Mouse (Mus musculus) gastrocnemius, adult 8-10 months (tissue): ENCODE results near the gene Cst12. TPM values are rescaled to one million over a fixed set of nuclear protein-coding genes. Genes with fewer than 3 reads are reported as not detected.
"Not testable (repeated sequence)": the region's sequence is repeated elsewhere in the genome, so short reads cannot be mapped to it uniquely, and the experiment has no call there.

ENCODE experiments used
- DNase-seq, 2 experiments: peaks; one replicate each; pipeline ENCODE4 v3.0.0; 2022; ENCODE audit warnings: low spot score in 2 of 2
- total RNA-seq, 4 experiments: library from RNA; stranded (reverse); gene quantifications; 2 replicates each; pipeline ENCODE4 v1.2.4; 2022

Gene Cst12
- not detected for total RNA-seq

DNA sequence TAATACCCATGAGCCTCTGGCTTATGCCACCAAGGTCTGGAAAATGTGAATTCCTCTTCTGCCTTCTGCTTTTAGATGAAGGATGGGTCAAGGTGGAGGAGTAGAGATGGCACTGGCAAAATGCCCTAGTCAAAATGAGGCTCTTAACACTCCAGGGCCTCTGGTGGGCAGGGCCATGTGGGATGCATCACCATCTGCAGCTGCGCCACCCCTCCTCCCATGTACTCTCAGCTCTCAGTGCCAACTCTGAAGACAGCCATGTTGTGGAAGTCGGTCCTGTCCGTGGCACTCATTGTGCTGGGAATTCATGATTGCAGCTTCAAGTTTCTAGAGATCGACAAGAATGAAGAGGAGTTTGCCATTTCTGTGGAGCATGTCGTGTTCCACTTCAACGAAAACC, at the start of gene Cst12:
TSS of gene Cst12 (plus strand) at position 220 of the 400 bp plus-strand sequence.
- no peak for DNase-seq

DNA sequence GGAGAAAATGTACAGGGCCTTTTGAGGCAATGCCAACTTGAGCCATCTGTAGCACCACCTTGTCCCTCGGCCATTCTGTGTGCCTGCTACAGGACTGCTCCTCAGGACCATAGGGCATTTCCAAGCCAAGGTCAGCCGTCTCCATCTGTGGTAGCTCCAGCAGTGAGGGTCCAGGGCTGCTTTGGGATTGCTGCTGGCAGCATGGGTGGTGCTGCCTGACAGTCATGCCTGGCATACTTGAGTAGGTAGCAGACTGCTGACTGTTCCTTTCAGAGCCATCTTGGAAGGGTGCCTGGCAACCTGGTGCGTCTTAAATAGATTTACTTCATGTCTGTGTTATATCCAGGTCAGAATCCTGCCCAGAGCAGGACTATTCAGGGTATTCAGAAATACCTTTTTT, 46.2 kb upstream of the Cst12 start:
- peak; percentile 45 to 78 for DNase-seq

DNA sequence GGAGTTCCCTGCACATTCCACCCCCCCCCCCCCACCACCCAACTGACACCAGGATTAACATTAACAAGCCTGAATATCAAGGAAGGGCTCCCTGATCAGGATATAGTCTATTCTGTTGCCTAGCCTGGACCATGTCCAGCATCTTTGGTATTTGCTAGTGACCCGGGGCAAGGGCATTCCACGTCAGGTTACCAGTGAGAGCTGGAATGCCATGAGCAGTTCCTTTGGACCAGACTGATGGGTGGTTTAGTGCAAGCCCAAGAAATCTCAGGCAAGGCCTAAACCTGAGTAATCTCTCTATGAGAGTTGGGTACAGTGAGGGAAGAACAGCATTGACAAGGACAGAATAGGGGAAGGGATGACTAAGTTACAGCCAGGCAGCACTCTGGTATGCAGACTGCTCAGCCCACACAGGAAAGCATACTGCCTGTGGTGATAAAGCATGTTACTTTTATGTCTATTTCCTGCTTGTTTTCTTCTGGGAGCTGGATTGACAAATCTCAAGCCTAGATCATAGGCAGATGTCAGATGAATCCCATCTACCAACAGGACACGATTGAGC, 45.2 kb upstream of the Cst12 start:
- no peak for DNase-seq

DNA sequence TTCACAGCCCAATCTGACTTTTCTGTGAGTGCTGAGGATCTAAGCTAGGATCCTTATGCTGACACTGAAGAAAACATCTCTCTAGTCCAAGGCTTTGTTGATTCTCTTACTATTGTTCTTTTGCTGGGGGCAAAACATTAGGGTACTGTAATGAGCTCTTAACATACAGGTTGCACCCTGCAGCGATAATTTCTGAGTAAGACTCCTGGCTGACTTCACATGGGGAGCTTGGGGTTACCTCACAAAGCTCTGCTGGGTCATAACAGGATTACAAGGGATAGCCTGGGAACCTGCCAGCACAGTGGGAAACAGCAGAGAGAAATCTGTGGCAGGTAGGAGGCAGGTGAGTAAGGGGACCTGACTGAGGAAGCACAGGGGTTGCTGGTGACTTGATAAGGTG, 39.1 kb upstream of the Cst12 start, which contains the start of gene Cstl1:
TSS of gene Cstl1 (plus strand) at position 301 of the 400 bp plus-strand sequence.
- no peak for DNase-seq

DNA sequence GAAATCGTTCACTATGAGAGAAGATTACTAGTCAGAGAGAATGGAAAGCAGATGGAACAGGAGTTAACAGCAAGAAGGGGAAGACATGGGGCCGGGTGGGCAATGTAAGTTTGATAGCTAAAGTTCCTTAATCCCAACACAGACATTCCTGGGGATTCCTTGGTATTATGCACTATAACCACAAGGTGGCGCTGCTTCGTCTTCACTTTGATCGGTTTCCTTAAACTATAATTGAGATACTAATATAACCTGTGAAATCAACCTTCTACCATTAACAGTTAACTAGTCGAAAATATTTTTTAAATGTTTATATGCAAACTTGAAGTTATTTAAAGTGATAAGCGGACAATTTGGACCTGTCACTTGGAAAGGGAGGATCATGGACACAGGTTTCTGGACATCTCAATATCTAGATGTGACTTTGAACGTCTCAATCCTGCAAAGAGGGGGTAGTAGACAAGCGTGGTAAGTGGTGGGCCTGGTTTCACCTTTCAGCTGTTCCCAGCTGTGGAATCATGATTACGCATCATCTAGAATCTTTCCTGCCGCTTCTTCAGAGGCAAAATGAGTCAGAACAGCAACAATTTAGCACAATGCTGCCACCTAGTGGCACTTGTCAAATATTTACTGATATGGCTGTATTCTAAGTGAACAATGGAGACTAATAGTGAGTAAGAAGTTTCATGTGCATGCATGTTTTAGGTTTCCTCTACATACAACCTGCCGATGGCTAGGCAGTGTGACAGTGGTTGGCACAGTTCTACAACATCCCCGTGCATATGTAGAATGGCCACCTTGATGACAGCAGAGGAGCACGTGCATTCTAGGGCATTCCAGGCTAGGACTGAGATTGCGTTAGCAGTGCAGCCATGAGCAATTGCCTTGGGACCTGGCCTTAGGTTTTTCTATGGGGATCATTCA, 37.0 kb upstream of the Cst12 start:
- peak; percentile 13 to 33 for DNase-seq

DNA sequence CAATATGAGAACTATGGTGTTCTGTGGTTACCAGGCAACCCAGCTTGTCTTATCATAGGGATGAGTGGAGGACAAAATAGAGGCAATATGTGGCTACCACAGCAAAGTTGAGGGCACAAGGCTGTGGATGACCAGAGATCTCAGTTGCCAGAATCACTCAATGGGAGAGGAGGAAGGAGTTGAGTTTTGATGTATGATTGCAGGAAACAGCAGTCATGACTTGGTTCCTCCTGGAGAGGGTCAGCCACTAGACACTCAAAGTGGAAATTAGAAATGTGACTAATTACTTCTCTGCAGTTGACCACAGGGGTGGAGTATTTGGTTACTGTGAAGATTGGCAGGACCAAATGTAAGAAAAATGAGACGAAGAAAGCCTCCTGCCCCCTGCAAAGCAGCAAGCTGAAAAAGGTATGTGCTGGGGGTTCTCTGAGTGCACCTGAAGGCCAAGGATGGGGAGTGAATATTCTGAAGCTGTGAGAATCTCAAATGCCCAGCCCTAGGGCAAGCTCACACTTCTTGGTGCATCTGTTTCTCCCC, 34.8 kb upstream of the Cst12 start:
- no peak for DNase-seq

DNA sequence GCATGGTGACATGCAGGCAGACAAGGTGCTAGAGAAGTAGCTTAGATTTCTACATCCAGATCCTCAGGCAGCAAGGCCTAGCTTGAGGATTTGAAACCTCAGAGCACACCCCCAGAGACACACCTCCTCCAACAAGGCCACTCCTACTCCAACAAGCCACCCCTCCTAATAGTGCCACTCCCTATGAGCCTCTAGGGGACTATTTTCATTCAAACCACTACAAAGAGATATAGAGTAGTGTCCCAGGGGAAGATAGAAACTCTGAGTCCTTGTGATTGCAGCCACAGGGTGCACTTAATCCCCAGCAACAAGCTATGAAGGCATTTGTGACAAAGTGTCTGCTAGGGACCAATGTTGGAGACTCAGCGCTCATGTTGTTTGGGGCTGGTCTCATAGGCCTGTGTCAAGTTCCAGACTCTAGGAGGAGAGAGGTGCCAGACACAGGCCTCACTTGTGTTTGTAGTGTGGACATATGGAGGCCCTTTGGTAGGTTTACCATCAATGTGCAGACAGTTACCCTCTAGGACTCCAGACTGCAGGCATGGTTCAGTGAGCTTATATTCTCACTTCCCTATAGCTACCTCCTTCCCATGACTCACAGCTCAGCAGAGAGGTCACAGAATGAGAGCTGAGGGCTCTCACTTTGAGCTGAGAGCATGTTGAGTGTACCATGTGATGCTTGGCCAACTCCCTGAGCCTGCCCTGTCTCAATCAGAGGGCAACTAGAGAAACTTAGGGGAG, 25.3 kb upstream of the Cst12 start:
- DNase-seq = no peak

DNA sequence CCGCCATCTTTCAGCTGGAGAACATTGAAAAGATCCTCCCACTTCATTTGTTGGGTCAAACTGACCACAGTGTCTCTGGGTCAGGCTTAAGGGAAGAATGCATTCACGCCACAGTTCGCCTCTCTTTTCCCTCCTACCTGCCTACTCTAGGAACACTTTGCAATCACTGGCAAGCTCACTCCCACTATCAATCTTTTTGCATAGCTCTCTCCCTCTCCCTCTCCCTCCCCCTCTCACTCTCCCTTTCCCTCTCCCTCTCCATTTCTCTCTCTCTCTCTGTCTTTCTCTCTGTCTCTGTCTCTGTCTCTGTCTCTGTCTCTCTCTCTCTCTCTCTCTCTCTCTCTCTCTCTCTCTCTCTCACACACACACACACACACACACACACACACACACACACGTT, 17.8 kb upstream of the Cst12 start, which contains the start of gene Cst11:
TSS of gene Cst11 (minus strand) at position 101 of the 400 bp plus-strand sequence.
- not testable (repeated sequence) for DNase-seq

DNA sequence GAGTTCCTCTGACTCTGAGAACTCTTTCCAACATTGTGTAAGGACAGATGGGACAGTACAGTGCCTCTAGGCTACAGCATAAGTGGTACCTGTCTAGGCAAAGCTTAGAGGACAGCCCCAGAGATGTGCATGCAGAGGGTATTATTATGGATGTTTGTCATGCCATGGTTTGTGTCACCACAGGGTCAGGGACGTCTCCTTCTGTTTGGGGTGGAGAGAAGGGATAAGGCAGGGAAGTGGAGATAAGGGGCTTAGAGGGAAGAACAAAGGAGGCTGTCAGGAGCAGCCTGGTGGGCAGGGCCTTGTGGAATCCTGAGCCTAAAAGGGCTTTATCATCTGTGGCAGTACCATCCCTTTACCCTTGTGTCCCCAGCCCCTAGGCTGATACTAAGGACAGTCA, 7.5 kb upstream of the Cst12 start, which contains the start of gene 8030411F24Rik:
TSS of gene 8030411F24Rik (plus strand) at position 301 of the 400 bp plus-strand sequence.
- no peak for DNase-seq

DNA sequence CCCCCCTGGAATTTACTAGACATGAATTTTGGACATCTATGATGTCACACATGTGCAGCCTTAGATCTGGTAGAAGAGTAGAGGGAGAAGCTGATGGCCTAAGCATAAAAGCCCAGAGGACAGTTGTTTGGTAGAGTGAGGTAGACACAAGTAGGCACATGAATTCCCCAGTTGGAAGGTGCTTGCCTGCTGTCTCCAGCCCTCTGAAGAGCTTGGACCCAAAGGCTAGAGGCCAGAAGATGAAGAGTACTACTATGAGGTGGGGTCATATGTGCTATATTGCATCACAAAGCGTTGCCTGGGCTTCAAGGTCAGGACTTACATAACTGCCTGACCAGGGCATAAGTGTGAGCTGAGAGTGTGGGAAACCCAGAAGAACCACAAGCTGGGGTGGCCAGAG, 9.3 kb downstream of the Cst12 start, which contains the start of gene Cst8:
TSS of gene Cst8 (plus strand) at position 301 of the 400 bp plus-strand sequence.
- no peak for DNase-seq

DNA sequence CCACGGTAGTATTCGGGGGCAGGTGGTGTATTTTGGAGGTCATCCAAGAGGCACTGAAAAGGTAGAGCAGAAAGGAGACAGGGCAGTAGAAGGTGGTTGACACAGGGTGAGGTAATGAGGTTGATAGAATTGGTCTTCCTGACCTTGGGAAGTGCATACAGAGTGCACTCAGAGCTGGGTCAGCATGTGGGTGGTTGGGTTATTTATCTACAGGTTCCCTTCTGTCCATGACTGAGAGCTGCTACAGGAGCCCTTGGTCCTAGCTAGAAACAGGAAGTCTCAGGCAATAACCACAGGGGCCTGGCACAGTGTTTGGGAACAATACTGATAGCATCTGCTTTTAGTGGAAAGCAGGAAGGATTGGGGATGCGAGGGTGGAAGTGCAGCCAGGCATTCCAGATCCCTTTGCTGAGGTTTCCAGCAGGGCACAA, 12.3 kb downstream of the Cst12 start:
- no peak for DNase-seq

DNA sequence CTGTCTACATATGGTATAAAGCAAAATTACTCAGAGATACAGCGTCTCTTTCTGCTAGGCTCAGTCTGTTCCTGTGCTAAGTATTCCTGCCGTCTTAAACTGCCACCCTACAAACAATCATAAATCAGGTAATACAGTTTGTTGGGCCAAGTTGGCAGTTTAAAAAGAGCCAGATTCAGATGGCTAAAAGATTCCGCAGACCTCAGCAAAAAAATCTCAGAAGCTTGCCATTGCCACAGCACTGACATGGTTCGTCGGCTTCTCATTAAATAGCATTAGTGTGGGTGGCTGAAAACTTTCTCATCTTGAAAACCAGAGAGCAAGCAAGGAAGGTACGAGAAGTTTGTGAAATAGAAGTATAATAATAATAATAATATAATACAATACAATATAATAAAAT, 17.5 kb downstream of the Cst12 start:
- no peak for DNase-seq

DNA sequence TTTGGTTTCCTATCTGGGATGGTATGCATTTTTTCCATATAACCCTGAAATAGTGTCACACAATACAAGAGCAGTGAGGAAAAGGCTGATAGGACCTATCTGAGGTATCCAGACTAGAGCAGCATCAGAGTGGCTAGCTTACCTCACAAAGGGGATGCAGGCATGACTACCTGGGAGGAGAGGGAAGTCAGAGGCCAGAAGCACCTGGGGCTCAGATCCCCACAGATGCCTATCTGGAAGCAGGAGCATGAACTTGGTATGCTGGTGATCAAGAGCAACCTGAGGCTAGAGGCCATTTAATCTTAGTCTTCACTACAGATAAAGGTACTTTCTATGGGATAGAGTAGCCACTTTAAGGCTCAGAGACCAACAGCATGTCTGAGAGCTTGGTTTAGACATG, 30.7 kb downstream of the Cst12 start, which contains the start of gene Cst13:
TSS of gene Cst13 (plus strand) at position 173 of the 400 bp plus-strand sequence.
- no peak for DNase-seq

DNA sequence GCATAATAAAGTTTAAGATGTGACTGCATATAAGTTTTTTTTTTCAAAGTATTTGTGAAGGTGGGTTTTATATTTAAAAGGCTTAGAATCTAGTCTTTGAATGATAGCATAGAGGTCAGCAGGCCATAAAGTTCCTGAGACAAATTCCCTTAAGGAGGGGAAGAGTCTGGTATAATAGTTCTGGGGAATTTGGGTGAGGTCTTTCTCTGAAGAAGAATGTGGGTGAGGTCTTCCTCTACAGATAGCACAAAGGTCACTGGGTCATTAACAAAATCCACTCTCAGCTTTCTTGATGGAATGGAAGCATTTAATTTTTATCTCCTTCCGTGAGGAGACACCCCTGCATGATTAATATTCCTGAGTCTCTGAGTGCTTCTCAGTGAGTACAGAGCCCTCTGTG, 36.8 kb downstream of the Cst12 start:
- DNase-seq = no peak

DNA sequence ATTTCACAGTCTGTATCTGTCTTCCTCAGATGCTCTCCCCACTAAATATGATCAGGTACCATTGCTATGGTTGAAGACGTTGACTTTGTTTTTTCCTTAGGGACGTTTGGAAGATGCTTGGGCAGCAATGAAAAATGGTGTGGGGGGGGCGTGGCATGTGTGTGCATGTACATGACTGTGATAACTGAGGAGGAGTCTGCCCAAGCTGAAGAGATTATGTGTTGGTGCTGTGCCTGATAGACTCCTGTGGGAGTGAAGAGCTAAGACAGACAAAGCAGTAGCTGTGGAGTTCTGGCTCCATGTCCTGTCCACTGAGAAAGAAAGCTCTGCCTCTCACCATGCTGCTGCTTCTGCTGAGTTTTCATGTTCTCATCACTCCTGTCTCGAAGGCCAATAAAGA, 45.8 kb downstream of the Cst12 start, which contains the start of gene Cst9:
TSS of gene Cst9 (plus strand) at position 236 of the 400 bp plus-strand sequence.
- no peak for DNase-seq

DNA sequence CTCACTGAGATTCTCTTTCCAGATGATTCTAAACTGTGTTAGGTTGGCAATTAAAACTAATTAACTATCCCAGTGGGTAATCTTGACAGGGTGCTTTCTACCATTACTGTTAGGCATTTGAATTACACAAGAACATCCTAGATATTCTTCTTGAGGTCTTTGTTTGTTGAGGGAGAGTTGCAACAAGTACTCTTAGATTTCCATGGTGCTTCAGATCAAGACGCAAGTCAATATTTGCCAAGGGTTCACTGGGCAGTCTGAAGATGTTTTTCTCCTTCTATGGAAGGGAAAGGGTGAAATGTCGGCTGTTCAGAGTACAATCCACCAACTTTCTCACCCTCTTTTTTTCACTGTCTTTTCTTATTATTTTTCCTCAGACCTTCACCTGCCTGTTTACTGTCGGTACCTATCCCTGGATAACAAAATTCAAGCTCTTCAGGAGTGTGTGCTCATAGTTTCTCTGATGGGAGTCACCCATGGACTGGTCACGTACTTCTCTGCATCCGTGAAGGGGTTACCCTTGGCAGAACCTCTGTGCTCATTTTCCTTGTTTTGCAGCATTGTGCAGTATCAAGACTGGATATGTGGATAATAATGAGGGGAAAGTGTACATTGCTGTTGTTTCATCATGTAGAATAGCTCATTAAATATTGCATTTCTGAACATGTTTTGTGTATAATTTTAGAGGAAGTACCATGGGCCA, 49.1 kb downstream of the Cst12 start:
- no peak for DNase-seq

DNA sequence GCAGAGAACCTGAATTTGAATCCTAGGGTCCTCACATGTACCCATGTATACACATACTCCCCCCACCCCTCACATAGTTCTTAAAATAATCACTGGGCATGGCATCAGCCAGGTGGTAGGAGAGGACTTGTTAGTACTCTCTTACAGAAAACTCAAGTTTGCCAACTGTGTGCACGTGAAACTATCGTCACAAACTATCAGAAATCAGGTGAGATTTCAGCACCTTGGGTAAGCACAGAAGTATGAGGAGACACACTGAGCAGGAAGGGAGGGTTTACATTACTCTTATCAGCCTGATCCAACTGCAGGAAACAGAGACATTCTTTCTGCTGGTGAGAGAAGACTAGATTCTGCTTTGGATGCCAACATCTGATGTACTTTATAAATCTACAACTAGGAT, 50.1 kb downstream of the Cst12 start:
- DNase-seq = no peak
